Mouse (Mus musculus) spleen, adult 12 weeks (tissue): Measurements from ENCODE around the gene Gsdma2.

ENCODE experiments used
- DNase-seq: peaks from one replicate; pipeline ENCODE4 v3.0.0; 2022; ENCODE audit warnings: low spot score

Gene Gsdma2

DNA sequence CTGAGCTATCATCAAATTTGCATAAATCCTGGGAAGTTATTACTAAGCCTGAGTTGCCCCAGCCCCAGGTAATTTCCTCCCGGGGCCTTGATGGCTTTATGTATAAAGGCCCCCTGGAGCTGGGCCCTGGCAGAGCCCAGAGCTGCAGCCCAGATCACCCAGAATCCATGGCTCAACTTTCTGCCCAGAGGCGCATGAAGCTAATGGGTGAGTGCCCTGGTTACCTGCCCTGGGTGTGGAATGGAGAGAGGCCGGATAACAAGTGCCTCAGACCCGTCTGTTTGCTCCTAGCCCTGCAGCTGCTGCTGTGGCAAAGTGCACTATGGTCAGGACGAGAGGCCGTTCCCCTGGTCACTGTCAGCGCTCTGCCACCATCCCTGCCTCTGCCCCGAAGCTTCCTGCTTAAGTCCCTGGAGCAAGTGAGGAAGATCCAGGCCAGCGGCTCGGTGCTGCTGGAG lies 54.7 kb downstream of the Gsdma2 start, which contains the start of gene Csf3:
Gene Csf3 (plus strand): TSS at position 51 of the 458 bp plus-strand sequence.
- no peak for DNase-seq

DNA sequence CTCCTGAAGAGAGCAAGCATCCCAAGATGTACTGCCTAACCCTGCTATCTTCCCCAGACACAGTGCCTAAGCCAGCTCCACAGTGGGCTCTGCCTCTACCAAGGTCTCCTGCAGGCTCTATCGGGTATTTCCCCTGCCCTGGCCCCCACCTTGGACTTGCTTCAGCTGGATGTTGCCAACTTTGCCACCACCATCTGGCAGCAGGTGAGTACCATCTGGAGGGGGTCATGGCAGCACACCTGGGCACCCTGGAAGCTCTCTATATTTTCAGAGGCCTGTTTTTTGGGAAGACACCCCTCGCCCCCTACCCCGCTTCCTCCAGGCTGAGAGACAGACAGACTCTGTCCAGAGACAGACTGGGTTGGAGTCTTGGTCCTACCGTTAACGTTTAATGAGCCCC lies 55.8 kb downstream of the Gsdma2 start:
- DNase-seq: no peak

- no peak for DNase-seq
Observed at GRCm38 (mm10) chr11:98705021-98705420, 58.5 kb downstream of the Gsdma2 start.
